Mouse (Mus musculus): ENCODE measurements around the gene Mdfi.
"Not testable (repeated sequence)": the region's sequence is repeated elsewhere in the genome, so short reads cannot be mapped to it uniquely, and the experiment has no call there.

GRCm38 (mm10) chr17:47851798-47852360, 17.4 kb upstream of the Mdfi start:
- not testable (repeated sequence) for TF ChIP-seq GATA1 (IDR thresholded peaks at IDR 0.05; ENCODE audit: borderline replicate concordance, low read length); FLI1 (IDR thresholded peaks at IDR 0.05; ENCODE audit: low read length)

Data from megakaryocyte, embryonic 14.5 days (primary cell).